Mouse (Mus musculus) urinary bladder, postnatal 4 days (tissue): ENCODE data around the gene U2af2.
A peak's percentile ranks its signal among the peaks of the same experiment; 100 is the strongest.
"Not testable (repeated sequence)": the region's sequence is repeated elsewhere in the genome, so short reads cannot be mapped to it uniquely, and the experiment has no call there.

Experiments used
- DNase-seq, 2 experiments: peaks; one replicate each; pipeline ENCODE4 v3.0.0; 2021 to 2022; ENCODE audit warnings: low spot score in 2 of 2

U2af2 gene

GRCm38 (mm10) chr7:5073586-5073985 is 11.6 kb downstream of the U2af2 start:
- DNase-seq = no peak

GRCm38 (mm10) chr7:5074984-5075383 is 13.0 kb downstream of the U2af2 start:
- no peak for DNase-seq

- no peak for DNase-seq
Measured at GRCm38 (mm10) chr7:5076931-5077330, 15.0 kb downstream of the U2af2 start.

GRCm38 (mm10) chr7:5079365-5080009 is 17.5 kb downstream of the U2af2 start:
- DNase-seq = not testable (repeated sequence)

- DNase-seq = peak; percentile 94 to 96
Measured at GRCm38 (mm10) chr7:5080010-5080751, 18.2 kb downstream of the U2af2 start, which contains the start of gene Epn1. TSS of gene Epn1 (plus strand) at chr7:5080235.

GRCm38 (mm10) chr7:5080815-5081214 is 18.9 kb downstream of the U2af2 start:
- DNase-seq = no peak

GRCm38 (mm10) chr7:5081241-5081640 is 19.3 kb downstream of the U2af2 start:
- DNase-seq = no peak

GRCm38 (mm10) chr7:5081939-5082338 is 20.0 kb downstream of the U2af2 start:
- no peak for DNase-seq

GRCm38 (mm10) chr7:5083325-5084105 is 21.6 kb downstream of the U2af2 start:
- DNase-seq = no peak

- DNase-seq = no peak
Measured at GRCm38 (mm10) chr7:5085512-5085911, 23.6 kb downstream of the U2af2 start.

GRCm38 (mm10) chr7:5086921-5087440 is 25.0 kb downstream of the U2af2 start:
- no peak for DNase-seq

- DNase-seq = no peak
Measured at GRCm38 (mm10) chr7:5087886-5088285, 25.9 kb downstream of the U2af2 start.

GRCm38 (mm10) chr7:5089853-5090252 is 27.9 kb downstream of the U2af2 start:
- no peak for DNase-seq

- DNase-seq = no peak
Measured at GRCm38 (mm10) chr7:5091008-5091728, 29.2 kb downstream of the U2af2 start.

- no peak for DNase-seq
Measured at GRCm38 (mm10) chr7:5092381-5092780, 30.4 kb downstream of the U2af2 start.

GRCm38 (mm10) chr7:5092831-5093510 is 31.0 kb downstream of the U2af2 start:
- peak in 1 of 2 experiments; percentile 33 for DNase-seq

- DNase-seq = no peak
Measured at GRCm38 (mm10) chr7:5098769-5099168, 36.8 kb downstream of the U2af2 start.

GRCm38 (mm10) chr7:5099796-5100195 is 37.9 kb downstream of the U2af2 start:
- no peak for DNase-seq

- DNase-seq = no peak
Measured at GRCm38 (mm10) chr7:5101066-5101663, 39.2 kb downstream of the U2af2 start.

GRCm38 (mm10) chr7:5102564-5102963 is 40.6 kb downstream of the U2af2 start:
- DNase-seq = no peak

- DNase-seq = no peak
Measured at GRCm38 (mm10) chr7:5108272-5108671, 46.3 kb downstream of the U2af2 start.
